Mouse (Mus musculus): ENCODE data around the gene Tmem131l.
"Not testable (repeated sequence)": the region's sequence is repeated elsewhere in the genome, so short reads cannot be mapped to it uniquely, and the experiment has no call there.

Tmem131l gene

DNA sequence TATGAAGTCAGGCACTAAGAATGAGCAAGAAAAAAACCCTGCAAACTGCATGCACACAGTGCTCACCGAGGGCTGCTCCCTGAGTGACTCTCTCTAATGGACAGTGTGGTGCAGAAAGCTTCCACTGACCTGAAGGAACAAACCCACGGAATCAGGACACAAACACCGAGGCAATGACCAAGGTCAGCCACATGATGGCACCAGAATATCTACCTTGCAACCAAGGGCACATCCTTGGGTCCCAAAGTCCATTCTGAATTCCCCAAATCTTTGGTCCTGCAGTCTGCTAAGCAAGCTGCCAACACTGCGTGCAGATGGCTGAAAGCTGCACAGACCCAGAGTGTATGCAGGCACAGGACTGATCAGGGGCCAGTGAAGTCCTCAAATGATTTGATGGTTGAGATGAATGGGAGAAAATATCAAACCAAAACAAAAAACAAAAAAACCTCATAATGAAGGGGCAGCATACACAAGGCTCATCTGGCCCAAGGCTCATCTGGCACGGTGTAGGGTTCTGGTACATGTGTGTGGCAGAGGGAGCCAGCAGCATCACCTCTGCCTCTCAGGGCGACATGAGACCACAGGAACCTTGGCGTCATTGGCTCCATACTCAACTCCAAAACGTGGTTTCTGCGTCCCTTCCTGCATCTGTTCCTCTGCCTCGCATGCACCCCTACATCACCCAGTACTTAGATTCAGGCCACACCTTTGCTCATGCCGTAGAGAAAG, 124.0 kb downstream of the Tmem131l start:
- in situ Hi-C loops (cut with MboI, MseI): loop anchor here (5.0 kb wide), 1 partner anchor 381 kb away; no protein-coding TSS in a partner anchor

DNA sequence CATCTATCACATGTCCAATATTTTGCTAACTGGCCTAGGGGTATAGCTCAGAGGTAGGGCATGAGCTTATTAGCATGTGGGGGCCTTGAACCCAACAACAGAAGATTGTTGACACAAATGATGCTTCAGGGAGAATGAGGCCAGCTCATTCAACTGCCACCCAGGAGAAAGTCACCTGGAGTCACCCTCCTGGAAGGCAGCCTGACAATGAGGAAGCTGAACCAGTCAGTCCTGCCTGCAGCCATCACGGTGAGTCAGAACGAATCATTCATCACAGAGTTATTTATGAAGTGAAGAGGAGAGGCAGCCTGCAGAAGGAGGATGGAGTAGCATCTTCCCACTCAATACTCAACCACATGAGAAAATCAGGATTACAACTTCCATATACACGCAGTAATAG, 124.9 kb downstream of the Tmem131l start:
- in situ Hi-C loops (cut with MboI, MseI): loop anchor here (5.0 kb wide), 1 partner anchor 382 kb away; no protein-coding TSS in a partner anchor

DNA sequence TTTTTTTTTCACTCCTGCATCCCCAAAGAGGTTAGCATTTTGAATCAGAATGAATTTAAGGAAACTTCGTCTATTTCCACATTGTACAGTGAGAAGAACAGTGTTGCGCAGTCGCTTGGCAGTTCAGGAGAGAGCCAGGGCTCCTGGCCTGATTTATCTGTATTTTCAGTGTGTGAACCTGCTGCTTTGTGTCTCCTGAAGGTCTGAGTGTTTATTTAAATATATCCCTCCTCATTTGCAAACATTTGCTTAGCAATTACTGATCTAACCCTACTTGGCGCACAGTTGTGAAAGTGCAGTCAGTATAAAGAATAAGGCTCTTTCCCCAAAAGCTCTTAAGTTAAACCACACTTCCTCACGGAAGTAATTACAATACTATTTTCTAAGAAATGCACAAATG, 129.3 kb downstream of the Tmem131l start:
- in situ Hi-C loops (cut with MboI, MseI): no loop called here

DNA sequence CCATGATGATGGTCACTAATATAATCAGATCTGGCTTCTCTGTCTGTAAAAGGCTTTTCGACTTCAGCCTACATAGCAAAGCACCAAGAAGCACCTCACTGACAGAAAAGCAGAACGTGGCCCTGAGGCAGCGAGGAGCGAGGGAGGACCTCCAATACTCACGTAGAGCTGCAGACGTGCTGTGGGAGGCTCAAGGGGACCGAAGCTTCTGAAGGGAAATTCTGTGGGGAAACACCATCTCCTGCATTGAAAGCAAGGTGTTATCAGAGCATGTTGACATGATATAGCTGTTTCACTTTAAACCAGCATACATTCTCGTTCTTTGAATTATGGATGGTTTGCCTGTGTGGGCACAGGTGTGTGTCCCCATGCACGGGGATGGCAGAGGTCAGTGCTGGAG, 133.8 kb downstream of the Tmem131l start:
- in situ Hi-C loops (cut with MboI, MseI): no loop called here

DNA sequence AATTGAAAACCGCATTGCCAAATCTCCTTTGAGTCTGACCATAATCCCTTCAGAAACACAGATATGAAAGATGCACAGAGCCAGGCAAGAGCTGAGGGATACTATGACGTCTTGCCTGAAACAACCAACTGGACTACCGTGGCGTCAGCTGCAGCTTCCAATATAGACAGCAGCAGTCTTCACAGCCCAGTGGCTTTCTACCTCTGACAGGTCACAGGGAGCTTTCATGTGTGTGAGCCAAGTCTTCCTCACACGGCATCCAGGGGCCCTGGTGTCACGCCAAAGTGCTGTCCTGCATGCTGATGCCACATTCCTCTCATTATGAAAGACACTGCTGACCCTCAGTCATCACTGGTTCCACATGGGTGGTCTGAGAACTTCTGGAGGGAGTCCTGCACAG, 134.8 kb downstream of the Tmem131l start:
- in situ Hi-C loops (cut with MboI, MseI): no loop called here

DNA sequence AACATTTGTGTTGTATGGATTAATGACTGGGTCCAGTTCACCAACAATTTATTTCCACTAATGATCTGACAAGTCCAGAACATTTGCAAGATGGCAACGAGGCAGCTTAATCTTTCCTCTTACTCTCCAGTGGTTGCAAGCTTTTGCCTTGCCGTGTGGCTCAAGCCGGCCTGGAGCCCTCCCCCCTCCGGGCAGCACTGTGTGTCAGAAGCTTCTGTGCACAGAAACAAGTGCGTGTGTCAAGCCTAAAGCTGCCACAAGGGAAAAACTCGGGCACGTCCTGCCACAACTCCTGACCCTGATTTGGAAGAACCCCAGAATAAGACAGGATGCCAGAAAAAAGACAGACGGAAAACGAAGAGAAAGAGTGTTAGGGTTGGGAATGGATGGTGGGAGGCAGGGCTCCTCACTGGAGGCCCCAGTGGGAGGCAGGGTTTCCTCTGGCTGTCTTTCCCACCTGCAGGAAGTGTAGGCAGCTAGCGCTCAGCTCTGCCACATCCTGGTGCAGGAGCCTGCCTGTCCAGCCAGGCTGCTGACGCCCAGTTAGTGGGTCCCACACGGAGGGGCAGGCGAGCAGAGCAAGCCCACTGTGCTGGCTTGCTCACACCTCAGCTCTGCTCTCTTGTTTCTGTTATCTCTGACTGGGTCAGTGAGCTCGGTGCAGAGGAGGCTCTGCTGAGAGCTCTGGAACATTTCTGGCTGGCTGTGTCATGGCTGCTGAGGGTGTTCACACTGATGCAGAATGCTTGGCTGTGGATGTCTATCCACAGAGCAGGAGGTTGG, 135.6 kb downstream of the Tmem131l start:
- in situ Hi-C loops (cut with MboI, MseI): no loop called here

DNA sequence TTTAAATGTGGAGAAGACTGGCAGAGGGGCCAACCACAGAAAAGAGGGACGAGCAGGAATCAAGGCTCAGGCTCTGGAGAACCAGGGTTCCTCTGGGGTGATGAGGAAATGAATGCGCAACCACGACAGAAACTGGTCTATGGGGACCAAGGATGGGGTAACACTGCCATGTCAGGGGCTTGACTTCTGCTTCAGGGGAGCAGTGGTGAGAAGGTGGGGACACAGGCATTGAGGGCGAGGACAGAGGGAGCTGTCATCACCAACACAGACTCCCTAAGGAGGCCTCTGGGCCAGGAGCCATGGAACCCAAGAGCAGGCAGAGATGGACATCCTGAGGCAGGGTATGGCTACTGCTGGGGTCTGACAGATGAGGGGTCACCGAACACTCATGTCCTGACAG, 137.0 kb downstream of the Tmem131l start:
- in situ Hi-C loops (cut with MboI, MseI): no loop called here

DNA sequence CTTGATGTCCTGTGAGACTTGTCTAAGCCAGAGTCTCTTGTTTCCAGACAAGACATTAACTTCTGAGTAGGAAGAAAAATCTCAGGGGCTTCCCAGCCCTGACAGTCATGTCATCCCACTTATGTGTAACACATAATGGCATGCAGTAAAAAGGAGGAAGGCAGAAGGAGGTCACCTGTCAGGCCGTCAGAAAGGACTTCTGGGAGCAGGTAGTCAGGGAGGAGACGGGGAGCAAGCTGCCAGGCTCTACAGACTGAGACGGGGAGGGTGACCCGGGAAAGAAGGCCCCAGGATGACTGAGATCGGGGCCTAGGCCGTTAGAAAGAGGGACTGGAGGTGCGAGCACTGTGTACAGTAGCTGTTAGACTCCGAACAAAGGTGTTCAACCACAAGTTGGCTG, 137.5 kb downstream of the Tmem131l start:
- in situ Hi-C loops (cut with MboI, MseI): no loop called here

DNA sequence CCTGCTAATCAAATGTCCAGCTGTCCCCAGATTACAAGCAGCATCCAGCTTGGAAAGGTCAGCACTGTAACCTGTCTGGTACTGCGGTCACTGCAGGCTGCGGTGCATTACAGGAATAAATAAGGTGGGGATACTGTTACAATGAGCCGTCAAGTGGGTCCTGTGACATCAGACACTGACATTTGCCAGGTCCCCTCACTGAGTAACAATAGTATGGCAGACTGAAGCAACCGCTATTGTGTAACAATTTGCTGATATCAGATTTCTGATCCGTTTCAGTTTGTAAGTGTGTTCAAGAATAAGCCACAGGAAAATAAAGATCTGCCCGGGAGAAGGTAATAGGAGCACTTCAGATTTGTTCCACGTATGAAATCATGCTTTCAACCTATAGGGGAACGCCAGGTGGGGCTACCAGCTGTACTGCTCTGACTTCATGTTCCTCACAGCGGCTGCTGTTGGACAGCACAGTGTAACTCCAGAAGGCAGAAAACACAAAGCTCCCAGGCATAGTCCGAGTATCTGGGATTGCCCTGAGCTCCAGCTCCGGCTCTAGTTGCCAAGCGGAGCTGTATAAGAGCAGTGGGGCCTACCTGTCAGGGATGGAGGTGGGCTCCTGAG, 139.1 kb downstream of the Tmem131l start:
- in situ Hi-C loops (cut with MboI, MseI): no loop called here

DNA sequence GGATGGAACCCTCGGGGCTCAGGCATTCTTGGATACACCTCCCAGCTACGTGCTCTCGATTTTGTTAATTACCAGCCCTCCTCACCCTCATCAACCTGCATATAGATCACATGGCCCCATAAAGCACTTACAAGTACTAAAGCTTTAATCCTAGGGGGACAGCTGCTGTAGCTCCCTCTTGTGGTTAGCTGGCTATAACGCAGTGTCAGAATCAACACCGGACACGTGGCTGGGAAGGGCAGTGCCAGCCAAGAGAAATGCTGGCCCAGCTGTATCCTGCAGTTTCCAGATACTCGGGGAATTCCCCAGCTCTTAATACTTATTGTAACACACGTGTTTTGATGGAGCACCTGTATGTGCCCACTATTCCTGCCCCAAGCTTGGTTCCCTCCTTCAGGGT, 140.4 kb downstream of the Tmem131l start:
- in situ Hi-C loops (cut with MboI, MseI): no loop called here

DNA sequence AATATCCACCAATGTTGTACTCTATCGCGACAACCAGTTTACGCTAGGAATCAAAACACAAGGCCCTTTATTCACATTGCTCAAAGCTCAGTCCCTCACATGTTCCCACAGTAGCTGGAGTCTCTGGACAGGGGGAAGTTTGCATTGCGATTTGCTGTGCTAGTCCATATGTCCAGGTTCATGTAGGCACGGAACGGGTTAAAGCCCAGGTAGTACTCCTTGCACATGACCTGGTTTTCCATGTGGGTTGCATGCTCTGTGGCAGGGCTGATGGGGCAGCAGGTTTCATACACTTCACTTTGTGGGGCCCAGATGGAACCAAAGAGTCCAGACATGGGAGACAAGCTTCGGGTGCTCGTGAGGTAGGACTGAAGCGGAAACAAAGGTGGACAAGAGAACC, 141.7 kb downstream of the Tmem131l start:
- in situ Hi-C loops (cut with MboI, MseI): no loop called here

DNA sequence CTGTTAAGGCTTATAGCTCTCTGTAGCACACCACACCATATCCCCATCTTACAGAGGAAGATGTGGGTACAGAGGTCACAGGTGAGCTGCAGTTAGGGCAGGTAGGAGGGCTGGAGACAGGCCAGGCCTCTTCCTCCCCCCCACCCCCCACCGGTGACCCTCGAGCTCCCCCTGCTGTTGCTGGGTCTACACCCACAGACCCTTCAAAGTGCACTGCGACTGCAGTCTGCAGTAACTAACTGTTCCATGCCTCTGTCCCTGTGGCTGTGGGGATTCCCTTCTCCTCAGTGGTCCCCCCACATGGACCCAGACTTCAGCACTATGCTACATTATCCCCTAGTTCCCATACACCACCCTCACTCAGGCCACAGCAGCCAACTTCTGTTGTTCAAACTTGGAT, 144.2 kb downstream of the Tmem131l start:
- in situ Hi-C loops (cut with MboI, MseI): no loop called here

DNA sequence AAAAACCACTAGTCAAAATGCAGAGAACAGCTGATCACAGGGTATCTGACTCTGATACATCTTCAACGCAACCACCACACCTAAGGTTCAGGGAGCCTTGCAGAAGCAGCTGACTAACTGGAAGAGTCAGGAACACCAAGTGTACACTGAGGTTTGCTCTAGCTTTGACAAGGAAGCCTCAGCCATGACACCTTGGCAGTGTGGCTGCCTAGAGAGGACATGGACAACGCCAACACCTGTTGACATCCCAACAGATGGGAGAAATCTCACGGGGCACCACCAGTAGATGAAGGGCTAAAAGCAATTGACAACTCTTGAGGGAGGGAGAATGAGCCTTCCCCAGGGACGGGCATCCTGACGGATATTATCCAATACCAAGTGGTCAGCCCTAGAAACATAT, 144.9 kb downstream of the Tmem131l start:
- in situ Hi-C loops (cut with MboI, MseI): no loop called here

DNA sequence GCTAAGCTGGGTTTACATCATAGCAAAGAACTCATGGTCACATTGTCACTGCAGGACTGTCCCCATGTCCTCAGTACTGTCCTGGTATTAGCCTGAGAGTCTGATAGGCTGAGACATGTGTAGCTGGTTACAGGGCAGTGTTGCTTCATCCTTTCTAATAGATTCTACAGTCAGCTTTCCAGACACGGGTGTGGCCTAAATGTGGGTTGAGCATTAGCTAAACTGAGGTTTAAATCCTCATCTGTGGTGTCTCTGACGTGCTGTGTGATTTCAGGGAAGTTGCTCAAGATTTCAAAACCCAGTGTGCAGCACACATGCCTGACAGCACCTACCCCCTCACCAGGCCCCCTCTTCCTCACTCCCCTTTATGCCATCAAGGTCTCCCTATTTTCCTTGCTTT, 154.8 kb downstream of the Tmem131l start:
- in situ Hi-C loops (cut with MboI, MseI): loop anchor here (5.0 kb wide), 1 partner anchor 73 kb away; no protein-coding TSS in a partner anchor

DNA sequence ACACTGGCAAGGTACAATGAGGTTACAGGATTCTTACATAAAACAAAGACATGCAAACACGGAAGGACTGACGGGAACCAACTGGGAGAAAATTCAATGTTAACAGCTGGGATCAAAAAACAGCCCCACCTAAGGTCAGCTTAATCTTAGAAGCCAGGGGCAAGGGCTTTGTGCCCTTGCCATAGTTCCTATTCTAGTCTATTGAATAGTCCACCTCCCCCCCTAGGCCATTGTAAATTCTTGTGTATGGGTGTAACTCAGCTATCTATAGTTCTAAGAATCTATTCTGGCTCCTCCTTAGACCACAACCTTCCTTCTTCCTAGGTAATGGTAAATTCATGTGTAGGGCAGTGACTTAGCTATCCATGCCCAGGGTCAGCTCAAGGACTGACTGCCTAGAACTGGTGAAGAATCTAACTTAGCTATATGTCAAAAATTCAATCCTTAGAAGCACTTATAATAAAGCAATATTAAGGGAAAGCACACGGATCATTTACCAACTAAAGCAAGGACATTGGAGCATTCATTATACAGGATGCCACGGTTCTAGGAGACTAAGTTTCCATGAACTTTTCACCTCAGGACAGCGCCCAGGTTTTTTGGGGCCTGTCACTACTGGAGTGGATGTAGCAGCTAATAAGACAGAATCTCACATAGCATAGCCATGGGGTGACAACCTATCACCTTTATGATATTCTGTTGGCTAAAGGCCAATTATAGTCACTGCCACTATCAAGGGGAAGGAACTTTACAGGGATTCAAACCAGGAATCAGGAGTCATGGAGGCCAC, 160.5 kb downstream of the Tmem131l start:
- in situ Hi-C loops (cut with MboI, MseI): not testable (repeated sequence)

DNA sequence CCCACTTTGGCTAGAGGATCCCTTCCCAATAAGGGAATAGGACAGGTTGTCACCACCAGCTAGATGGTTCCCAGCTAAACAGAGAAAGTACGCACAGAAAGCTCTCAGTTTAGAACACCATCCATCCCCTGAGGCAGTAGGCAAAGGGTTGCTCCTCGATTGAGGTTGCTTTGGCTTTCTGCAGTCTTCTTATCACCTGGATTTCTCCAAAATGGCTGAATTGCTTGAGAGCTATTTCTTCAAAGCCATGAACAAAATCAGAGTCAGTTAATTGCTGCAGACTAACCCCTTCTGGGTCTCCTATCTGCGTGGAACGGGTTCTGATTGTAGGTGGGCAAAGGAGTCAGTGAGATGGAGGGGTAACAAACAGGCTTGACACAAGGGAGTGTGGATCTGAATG, 161.2 kb downstream of the Tmem131l start:
- in situ Hi-C loops (cut with MboI, MseI): no loop called here

DNA sequence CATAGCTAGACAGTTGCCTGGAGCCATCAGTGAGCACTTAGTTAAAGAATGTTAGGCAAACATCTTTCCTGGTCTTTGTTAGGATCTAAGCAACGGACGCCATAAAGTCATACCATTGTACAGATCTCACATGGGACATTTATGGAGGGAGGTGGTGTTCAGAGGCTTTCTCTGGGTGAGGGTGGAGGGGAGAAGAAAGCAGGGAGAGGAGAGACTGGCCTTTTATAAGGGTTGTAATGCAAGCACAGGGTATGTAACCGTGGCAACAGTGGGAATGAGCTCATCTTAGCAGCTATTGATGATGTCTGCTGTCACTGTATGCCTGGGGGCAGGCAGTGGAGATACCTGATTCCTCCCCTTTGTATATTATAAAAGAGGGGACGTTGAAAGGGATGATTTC, 163.7 kb downstream of the Tmem131l start:
- in situ Hi-C loops (cut with MboI, MseI): no loop called here

DNA sequence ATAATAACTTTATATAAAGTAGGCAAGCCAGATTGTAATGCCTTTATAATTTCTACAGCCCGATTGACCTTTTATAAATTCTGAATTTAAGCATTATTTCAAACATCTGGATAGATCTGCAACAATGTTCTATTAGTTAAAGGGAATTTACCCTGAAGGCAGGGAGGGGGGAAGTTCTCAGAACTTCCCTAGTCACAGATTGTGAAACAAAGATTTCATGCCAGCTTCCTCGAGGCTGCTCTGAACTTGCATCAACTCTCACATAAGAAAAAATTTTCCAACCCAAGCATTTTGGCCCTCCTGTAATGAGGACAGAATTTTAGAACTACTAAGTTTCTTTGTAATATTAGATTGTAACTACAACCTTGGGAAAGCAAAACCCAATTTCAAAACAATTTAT, 164.9 kb downstream of the Tmem131l start:
- in situ Hi-C loops (cut with MboI, MseI): not testable (repeated sequence)

DNA sequence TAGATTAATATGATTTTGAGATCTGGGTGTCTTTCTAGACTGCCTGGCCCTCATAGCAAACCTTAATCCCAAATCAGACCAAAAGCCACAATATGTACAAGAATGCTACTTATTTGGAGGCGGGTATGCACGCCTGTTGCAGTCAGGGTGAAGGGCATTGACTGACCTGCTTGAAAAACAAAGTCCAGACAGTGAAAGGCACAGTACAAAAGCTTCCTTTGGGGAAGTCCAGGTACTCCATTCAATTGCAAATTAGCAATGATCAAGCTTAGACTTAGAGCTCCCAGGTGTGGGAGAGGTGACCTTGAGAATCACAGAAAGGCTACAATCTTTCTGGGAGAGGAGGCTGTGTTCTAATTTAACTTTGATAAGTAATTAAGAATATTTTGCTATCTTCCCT, 167.1 kb downstream of the Tmem131l start:
- in situ Hi-C loops (cut with MboI, MseI): not testable (repeated sequence)

DNA sequence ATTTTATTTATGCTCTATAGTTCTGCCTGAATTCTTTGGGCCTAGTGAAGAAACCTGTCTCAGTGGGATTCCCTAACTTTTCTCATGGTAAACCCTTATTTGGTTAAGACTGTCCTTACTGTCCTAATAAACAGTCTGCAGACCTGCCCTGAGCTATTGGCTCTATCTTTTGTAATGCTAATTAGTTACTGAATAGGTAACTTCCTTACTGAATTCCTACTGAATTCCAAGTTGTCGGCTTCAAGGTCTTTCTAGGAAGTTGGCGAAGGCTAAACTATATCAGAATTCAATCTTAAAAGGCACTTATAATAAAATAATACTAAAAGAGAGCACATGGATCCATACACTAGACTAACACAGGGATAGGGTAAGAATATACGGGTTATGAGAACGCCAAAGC, 168.0 kb downstream of the Tmem131l start:
- in situ Hi-C loops (cut with MboI, MseI): not testable (repeated sequence)

DNA sequence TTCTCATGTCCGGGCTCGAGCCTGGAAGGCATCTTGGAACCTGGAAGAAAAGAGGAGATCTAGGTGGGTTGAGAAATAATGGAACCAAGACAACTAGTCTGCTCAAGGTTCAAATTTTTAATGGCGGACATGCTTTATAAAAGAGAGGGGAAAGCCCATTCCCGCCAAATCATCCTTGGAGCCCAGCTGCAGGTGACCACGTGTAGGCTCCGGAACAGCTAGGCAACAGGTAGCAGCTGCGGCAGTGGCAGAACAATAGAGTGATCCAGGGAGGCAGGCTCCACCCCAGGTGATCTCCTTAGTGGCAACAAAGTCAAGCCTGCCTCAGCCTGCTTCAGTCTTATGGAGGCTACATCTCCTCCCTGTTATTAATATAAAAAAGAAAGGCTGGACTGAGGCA, 168.4 kb downstream of the Tmem131l start:
- in situ Hi-C loops (cut with MboI, MseI): not testable (repeated sequence)

DNA sequence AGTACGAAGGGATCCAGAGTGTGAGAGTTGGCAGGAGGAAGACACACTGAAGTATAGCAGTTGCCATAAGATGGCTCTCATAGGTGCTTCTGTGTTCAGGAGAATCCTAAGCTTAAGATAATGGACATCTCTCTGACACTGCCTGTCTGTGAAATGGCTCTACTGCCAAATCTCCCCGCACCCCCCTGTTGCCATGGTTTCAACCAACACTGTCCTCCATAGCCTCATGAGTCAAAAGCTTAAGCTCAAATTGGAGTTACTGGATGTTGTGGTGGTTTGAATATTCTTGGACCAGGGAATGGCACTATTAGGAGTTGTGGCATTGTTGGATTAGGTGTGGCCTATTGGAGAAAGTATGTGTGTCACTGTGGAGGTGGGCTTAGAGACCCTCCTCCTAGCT, 170.2 kb downstream of the Tmem131l start:
- in situ Hi-C loops (cut with MboI, MseI): no loop called here
